Mouse (Mus musculus): ENCODE data around the gene 1600014C10Rik.

1600014C10Rik gene

DNA sequence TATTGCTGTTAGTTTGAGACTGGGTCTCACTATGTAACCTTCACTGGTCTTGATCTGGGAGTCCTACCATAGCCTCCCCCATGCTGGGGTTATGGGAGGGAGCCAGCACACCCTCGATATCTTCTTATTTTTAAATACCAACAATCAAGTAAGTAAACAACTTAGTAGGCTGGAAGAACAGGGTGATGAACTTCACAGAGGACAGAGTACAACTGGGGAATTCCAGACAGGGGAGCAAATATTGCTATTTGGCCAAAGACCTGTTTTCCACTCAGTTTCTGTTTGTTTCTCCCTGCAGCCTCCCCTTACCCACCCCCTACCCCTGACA lies 1.4 kb downstream of the 1600014C10Rik start:
- no peak for DNase-seq (ENCODE audit: low spot score)

DNA sequence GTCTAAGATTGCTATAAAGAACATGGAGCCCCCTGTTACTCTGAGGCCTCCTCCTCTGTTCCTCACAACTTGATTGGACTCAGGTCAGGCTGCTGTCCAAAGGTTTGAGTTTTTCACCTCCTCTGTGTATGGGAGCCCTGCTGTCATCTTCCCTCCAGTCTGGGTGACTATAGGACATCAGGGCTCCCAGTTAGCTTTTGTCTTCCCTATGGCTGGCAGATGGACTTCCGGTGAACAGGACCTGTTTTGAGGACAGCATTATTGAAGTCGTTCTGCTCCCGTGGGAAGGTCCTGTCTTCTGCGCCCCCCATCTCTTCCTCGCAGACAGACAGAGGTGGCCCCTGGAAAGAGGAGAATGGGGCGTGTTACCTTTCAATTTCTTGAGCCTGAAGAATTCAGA lies 1.8 kb downstream of the 1600014C10Rik start:
- peak; percentile 43 for DNase-seq (ENCODE audit: low spot score)

DNA sequence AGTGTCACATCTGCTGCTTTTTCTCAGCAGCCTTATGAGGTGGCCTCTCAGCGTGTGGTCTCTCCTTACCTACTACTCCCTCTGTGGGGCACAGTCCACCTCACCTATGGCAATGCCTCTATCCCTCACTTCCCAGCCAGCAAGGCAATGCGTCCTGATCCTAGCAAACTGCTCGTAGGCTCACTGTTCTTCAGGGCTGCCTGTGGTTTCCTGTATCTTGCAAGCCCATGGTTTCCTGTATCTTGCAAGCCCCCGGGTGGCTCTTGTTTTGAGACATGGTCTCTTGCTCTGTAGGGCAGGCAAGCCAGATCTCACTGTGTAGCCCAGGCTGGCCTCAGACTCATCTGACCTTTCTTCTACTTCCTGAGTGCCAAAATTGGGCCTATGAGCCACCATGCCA lies 3.8 kb downstream of the 1600014C10Rik start:
- DNase-seq (ENCODE audit: low spot score) = no peak

DNA sequence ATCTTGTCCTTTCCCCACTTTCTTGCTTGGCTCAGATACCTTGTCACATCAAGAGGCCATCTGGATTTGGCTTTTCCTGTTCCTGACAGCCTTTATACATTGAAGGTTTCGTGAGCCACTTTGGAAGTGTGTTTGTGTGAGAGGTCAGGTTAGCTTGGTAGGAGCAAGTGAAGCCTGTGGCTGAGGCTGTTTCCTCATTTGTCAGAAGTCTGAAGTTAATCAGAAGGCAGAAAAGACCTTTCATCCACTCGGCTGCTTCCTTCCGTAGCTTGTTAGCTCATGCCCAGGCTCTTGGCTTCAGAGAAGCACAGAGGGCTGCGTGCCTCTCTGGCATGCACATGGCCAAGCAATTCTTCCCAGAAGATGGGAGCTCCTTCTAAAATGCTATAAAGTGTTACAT lies 4.8 kb downstream of the 1600014C10Rik start:
- peak; percentile 35 for DNase-seq (ENCODE audit: low spot score)

DNA sequence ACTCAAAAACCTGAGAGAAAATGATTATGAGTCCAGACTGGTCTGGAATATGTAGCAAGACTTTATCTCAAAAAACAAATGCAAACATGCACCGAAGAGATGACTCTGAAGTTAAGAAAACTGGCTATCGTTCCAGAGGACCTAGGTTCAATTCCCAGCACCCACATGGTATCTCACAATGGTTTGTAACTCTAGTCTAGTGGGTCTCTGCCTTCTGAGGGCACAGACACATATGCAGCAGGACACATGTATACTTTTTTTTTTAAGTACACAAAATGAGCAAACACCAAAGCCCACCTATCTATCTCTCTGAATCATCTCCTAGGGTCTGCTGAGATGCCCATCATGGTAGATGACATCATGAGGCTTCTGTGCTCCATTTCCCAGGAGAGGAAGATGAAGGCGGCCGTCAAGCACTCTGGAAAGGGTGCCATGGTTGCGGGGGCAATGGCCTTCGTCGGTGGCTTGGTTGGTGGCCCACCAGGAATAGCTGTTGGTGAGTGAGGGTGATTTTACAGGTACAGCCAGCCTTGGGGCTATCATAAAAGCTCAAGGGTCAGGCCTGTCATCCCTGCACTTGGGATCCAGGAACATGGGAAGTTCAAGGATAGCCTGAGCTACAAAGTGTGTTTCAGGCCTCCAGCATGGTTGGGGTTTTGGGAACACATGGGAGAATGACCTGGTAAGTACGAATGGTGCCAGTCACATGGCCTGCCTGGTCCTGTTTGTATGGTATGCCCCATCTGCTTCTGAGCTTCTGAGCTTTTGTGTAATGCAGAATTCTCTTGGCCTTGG lies 5.5 kb downstream of the 1600014C10Rik start:
- peak; percentile 13 for DNase-seq (ENCODE audit: low spot score)

DNA sequence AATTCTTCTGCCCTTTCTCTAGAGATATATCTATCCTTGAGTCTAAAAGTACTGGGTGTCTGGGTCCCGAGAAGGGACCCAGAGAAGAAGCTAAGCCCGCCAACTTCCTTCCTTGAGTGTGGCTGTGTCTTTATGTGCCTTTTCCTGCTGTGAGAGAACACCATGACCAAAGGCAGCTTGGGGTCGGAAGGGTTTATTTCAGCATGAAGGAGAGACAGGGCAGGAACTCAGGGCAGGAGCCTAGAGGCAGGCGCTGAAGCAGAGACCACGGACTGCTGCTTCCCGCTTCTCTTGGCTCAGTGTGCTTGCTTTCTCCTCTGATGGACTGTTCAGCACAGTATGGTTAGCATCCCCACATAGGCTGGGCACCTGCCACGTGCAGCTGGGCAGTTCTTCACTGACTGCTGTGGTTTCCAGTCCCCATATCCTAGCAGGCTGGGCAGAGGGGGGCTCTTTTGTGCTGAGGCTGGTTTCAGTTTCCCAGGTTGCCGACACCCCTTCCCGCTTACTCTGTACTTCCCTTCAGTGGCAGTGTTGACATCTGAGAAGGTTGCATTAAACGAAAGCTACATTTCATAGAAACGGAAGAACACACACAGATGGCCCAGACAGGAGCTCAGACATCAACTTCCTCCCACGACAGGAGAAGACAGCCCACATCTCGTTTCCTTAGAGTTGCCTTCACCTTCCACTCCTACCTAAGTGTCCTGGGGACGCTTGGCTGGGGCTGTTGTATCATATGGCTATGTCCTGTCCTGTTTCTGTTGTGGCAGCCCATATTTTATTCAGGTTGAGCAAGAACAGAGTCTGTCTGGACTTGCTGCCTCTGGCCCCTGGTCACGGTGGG lies 6.3 kb downstream of the 1600014C10Rik start:
- DNase-seq (ENCODE audit: low spot score) = peak; percentile 31

DNA sequence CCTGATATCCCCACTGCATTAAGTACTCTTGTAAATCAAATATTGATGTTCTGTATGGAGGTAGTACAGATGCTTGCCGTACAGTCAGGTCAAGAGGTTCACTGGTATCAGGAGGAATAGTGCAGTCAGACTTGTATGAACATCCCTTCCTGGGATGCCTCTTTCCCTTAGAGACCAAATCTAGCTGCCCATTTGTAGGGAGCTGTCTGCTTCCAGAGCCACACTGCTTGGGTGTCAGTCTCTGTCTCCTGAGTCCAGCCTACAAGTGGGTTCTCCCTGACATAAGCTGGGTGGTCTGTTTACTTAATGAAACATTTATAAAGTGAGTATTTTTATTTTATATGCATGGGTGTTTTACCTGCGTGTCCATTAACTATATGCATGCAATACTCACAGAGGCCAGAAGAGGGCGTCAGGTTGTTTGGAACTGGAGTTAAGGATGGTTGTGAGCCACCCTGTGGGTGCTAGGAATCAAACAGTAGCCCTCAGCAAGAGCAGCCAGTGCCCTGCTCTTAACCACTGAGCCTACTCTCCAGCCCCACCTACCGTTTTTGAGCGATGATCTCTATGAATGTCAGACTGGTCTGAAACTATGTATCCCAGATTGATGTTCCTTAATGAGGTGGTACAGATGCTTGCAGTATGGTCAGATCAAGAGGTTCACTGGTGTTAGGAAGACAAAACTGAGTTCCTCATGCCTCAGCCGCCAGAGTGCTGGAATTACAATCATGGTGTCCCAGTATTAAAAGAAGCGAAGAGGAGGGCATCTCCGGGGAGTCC lies 7.2 kb downstream of the 1600014C10Rik start:
- DNase-seq (ENCODE audit: low spot score) = peak; percentile 65

DNA sequence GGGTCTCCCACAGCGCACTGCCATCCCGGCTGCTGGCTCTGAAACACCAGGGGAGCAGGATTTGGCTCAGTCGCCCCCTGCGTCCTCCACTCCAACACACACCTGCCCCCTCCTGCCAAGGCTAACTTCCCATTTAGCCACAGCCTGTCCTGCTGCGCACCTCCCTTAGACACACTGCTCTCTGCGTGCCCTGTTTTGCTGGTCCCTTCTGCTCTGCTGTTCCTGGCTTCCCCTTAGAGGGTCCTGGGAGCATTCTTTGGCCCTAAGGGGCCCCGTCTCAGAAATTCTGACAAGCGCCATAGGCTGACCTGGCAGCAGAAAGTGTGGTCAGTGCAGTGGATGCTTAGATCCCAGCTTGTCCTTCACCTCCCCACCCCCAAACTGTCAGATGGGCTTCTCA lies 8.1 kb downstream of the 1600014C10Rik start:
- peak; percentile 29 for DNase-seq (ENCODE audit: low spot score)

DNA sequence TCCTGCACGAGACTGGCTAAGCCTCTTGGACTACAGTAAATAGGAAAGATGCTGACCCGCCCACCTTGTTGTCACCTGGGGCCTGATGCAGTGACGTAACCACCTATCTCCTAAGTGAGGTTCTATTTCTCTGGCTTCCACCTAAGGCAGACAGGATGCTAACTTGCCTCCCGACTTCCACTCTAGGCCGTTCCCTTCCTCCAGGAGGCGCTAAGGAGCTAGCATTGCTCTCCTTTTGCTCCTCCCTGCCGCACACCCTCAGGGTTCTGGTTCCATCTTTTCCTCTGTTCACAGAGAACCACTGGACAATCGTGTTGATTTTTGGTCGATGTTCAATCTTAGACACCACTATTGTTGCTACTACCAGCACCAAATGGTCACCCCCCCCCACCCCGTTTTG lies 8.6 kb downstream of the 1600014C10Rik start:
- DNase-seq (ENCODE audit: low spot score) = peak; percentile 80

DNA sequence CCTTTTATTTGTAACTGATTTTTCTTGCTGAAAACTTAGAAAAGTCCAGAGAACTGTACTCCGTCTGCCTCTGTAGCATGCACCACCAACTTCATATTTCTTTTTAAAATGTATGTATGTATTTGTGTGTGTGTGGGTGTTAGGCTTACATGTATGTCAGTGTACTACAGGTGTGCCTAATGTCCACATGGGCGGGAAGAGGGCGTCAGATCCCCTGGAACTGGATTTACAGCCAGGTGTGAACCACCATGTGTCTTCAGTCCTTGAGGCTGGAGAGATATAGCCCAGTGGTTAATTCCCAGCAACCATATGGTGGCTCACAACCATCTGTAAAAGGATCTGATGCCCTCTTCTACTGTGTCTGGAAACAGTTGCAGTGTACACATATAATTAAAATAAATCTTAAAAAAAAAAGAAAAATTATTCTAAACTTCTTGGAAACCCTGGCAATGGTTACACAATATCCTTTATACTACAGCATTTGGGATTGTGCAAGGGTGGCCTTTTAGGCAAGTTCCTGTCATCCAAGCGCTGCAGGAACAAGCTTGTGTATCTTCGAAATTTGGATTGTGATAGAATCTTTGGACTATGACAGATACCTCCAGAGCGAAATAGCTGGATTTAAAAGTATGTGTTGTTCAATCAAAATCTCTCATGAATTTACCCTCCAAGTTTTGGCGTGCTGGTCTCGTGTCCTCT lies 17.0 kb downstream of the 1600014C10Rik start:
- DNase-seq (ENCODE audit: low spot score) = peak; percentile 52

DNA sequence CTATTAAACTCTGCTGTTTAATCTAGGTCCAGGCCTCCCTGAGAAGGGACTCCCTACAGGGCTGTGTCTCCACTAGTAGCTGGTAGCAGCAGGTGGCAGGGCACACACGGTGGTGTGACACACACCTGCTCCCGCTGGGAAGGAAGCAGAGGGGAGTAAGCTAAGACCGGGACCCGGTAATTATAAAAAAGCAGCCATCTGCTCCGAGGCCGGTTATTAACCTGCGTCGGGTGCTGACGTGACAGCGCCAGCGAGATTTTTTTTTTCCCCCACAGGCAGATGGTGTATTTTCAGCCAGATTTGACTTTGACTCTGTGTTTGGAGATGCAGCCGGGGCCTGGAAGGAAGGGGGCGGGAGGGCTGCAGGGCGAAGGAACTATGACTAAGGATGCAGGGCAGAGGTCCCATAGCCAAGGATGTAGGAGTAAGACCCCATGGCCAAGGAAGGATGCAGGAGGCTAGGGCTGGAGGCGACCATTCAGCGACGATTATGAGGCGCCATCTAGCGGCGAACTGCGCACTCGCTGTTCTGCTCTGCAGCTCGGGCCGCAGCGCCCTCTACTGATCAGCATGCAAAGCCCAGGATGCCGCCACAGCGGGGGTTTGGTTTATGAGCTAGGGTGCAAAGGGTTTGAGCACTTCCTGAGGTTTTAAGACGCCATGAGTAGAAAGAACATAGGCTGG lies 17.7 kb downstream of the 1600014C10Rik start:
- DNase-seq (ENCODE audit: low spot score) = peak; percentile 100

DNA sequence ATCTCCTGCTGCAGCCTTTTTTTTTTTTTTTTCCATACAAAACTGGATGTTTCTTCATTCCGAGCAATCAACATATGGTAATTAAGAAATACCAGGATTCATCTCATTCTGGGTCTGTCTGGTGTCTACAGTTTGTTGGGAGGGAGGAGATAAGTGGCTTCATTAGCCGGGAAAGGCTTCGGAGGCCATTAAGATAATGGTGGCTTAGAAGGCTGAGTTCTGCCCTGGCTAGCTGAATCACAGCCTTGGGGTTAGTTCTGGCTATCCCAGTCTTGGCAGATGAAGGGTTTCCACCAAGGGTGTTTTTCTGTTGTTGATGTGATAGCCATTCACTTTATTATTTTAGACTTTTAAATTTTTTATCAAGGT lies 18.3 kb downstream of the 1600014C10Rik start:
- no peak for DNase-seq (ENCODE audit: low spot score)

DNA sequence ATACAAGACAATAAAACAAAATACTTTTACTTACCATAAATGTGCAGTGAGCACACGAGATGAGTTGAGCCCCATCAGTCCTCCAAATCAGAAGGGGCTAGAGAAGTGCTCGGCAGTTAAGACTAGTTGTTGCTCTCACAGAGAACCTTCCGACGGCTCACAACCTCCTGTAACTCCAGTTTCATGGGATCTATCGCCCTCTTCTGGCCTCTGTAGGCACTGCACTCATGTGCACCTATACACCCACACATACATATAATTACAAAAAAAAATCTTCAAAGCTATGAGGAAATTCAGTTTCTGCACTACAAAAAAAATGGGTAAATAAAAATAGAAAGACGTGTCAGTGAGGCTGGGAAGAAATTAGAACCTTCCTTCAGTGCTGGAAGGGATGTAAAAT lies 21.3 kb downstream of the 1600014C10Rik start:
- DNase-seq (ENCODE audit: low spot score) = no peak

DNA sequence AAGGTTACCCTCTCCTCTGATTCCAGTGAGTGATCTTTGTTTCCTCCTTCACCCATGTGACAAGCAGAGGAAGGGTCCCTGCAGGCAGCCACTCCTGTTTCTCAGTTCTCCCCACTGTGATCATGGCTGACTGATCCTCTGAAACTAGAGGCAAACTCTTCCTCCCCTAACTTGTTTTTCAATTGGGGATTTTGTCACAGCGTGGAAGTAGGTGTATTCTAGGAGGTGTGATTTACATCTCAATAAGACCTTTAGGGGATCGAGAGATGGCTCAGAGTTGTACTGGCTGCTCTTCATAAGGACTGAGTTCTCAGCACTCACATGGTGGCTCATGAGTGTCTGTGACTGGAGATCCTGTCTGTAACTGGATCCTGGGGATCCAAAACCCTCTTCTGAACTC lies 22.8 kb downstream of the 1600014C10Rik start:
- no peak for DNase-seq (ENCODE audit: low spot score)

DNA sequence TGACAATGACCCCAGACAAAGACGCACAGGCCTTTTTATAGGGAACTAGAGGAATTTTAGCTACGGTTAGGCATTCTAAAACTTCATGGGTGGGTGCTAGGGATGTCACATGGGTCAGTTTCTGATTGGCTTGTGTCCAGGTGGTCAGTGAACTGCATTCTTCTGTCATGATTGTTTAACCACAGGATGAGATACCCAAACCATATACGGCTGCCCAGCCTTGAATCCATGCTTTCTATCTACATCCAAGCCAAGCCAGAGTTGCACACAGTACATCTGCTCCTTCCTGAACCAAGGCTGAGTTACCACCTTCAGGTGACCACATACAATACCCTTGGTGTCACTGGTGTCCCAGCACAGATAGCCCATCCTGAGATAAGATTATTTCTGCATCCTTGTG lies 23.5 kb downstream of the 1600014C10Rik start:
- DNase-seq (ENCODE audit: low spot score) = no peak

DNA sequence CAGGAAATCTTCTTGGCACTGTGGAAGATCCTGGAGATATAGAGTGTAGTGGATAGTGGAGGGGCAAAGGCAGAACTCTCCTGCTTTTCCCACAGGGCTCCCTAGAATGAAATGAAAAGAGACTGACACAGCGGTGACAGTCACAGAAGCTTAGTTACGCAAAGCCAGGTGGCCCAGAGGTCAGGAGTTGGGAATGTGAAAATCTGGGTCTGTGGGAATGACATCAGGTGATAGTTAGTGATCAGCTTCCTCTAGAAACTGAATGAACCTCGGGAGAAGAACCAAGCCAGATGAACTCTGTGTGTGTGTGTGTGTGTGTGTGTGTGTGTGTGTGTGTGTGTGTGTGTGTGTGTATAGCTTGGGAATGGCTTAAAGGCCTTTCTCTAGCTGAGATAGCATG lies 26.0 kb downstream of the 1600014C10Rik start:
- DNase-seq (ENCODE audit: low spot score) = no peak

DNA sequence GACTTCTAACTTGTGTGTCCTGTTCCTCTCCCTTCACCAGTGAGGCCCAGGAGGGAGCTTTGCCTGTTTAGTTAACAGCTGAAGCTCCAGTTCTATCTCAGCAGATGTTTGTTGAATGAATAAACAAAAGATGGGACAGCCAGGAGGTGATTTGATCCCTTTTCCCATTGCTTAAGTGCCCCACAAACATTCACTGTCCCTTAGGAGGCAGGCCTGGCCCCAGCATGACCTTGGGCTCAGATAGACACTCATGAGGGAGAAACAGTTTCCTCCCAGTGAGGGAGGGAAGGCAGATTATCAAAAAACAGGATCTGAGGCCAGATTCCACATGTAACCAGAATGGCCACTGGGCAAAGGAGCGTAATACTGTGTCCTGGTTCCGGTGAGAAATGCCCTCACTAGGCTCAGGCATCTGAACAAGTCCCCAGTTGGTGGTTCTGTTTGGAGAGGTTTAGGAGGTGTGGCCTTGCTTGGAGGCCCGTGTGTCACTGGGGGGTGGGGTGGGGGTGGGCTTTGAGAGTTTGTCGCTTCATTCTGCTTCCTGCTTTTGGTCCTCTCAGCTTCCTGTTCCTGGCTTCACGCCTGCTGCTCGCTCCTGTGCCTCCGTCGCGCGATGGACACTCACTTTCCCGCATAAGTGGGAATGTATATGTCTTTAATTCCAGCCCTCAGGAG lies 26.6 kb downstream of the 1600014C10Rik start:
- no peak for DNase-seq (ENCODE audit: low spot score)

DNA sequence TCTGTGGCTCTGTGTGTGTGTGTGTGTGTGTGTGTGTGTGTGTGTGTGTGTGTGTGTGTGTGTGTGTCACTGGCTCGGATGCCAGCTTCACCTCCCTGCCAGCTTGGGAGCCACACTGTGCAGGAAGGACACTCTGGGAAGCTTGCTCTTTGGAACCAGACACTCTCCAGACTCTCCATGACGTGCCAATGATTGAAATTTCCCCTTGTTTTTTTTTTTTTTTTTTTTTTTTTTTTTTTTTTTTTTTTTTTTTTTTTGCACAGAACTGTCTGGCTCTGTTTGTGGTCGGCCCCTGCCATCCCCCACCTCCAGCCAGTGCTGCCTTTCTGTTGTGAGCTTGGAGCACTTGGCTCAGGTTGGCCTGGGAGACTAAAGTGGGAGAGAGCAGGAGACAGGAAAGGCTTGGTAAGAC lies 29.6 kb downstream of the 1600014C10Rik start:
- DNase-seq (ENCODE audit: low spot score) = no peak

DNA sequence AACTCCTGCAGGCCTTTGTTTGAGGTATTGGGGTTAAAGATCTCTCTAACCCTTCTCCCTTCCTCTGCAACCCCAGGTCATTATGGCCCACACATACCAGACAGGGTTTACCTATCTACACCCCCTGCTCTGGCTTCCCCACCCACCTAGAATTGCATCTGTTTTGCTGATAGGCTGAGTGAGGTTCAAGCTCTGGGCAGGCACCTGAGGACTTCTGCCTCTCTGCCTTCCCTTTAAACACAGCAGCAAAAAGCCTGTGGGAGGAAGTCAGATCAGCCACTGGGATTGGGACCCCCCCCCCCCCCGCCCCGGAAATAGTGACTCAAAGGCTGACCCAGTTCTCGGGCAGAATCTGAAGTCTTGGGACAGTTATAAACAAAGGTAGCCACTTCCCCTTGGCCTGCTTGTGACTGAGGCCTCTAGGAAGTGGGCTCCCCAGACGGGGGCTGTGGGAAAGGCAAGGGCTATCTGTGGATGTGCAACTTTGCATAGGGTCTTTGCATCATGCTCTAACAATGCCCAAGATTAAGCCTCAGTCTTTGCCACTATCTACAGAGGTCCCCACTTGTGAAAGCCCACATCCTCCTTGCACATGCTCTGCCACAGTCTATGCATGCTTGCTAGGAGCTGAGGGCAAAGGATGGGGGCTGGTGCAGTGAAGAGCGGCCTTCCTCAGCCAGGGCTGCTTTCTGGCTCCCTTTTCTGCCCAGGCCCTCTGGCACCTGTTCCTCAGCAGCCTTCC lies 31.6 kb downstream of the 1600014C10Rik start:
- DNase-seq (ENCODE audit: low spot score) = no peak

DNA sequence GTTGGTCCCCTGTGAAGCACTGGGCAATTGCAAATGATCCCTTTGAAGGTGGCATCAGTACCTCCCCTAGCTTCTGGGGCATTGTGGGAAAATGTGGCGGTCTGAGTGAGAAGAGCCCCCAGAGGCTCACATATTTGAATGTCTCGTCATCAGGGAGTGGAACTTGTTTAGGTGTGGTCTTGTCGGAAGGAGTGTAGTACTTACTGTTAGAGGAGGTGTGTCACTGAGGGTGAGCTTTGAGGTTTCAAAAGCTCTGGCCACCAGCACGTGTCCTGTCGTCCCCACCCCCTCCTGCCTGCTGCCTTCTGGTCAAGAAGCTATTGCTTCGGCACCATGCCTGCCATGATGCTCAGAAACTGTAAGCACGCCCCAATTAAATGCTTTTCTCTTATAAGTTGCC lies 32.3 kb downstream of the 1600014C10Rik start:
- no peak for DNase-seq (ENCODE audit: low spot score)

All from retina, embryonic 14.5 days (tissue).